Mouse (Mus musculus) megakaryocyte, embryonic 14.5 days (primary cell): ENCODE results near the gene Fbxl13.

Experiments
- FLI1 ChIP-seq: IDR thresholded peaks from 2 replicates; pipeline ENCODE4 v1.6.1; 2012; ENCODE audit warnings: low read length, inconsistent platforms, mixed read lengths
- GATA1 ChIP-seq: IDR thresholded peaks from 3 replicates; pipeline ENCODE4 v1.6.1; 2012; ENCODE audit warnings: mixed read lengths, low read length, inconsistent platforms, borderline replicate concordance

GRCm38 (mm10) chr5:21532921-21533320 lies 112.5 kb downstream of the Fbxl13 start:
- TF ChIP-seq GATA1: no peak
- TF ChIP-seq FLI1: no peak
